In the genomic region with DNA sequence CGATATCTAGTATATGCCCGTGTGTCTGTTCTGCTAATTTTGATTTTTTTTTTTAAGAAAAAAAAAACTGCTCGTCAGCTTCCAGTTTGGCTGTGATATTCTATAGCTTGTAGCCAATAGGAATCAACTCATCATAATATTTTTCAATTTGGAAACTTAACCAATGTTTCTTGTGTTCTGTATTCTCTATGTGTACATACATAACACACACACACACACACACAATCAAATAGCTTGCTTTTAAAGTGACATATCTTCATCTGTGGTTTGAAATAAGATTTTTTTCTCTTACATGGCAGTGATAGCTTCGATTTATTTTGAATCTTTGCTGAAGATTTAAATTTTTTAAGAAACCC, we compare ENCODE assay signal across 27 mouse cellular contexts. TPM values are rescaled to one million over a fixed set of nuclear protein-coding genes. Genes with fewer than 3 reads are reported as not detected.
"Had no signal": no experiment of that assay in that cellular context is flagged by ENCODE, and none has a peak within 500 bp of the region (broad histone marks: within the 10 kb centered on the region; RNA-seq: fewer than 3 reads in every experiment).

No protein-coding gene starts in this region.

- DNase-seq: liver, postnatal 0 days; lung, adult 2 months; lung, postnatal 14 days; lung, postnatal 36 days; right cerebral cortex, adult 18-20 months; right cerebral cortex, postnatal 25 days; right cerebral cortex, postnatal 4 days; spleen, adult 18-20 months; thymus, adult 18-20 months; thymus, postnatal 14 days; thymus, postnatal 36 days had no signal

- H3K4me1 ChIP-seq: liver, embryonic 15.5 days; lung, embryonic 15.5 days; megakaryocyte, embryonic 14.5 days; midbrain, embryonic 13.5 days; neural tube, embryonic 12.5 days had no signal

- H3K27me3 ChIP-seq: liver, embryonic 15.5 days; lung, embryonic 15.5 days; megakaryocyte, embryonic 14.5 days; midbrain, embryonic 13.5 days; neural tube, embryonic 12.5 days had no signal

- H3K9ac ChIP-seq: liver, embryonic 15.5 days; liver, postnatal 0 days; lung, embryonic 15.5 days; midbrain, embryonic 13.5 days; neural tube, embryonic 12.5 days had no signal

- H3K4me3 ChIP-seq: liver, embryonic 15.5 days; lung, embryonic 15.5 days; megakaryocyte, embryonic 14.5 days; midbrain, embryonic 13.5 days; neural tube, embryonic 12.5 days had no signal

- H3K4me2 ChIP-seq: liver, embryonic 15.5 days; lung, embryonic 15.5 days; midbrain, embryonic 13.5 days; neural tube, embryonic 12.5 days had no signal

- H3K9me3 ChIP-seq: liver, embryonic 15.5 days; lung, embryonic 15.5 days; megakaryocyte, embryonic 14.5 days; midbrain, embryonic 13.5 days; neural tube, embryonic 12.5 days had no signal

- H3K27ac ChIP-seq: liver, embryonic 15.5 days; lung, embryonic 15.5 days; macrophage; midbrain, embryonic 13.5 days; neural tube, embryonic 12.5 days had no signal

- ATAC-seq: liver, postnatal 0 days; lung, postnatal 0 days had no signal

- H3K36me3 ChIP-seq: liver, embryonic 15.5 days; lung, embryonic 15.5 days; midbrain, embryonic 13.5 days; neural tube, embryonic 12.5 days had no signal

RNA-seq across cellular contexts. Expression of gene Defb41, which starts 43.5 kb away (rescaled TPM):
- total RNA-seq: megakaryocyte progenitor cell, adult 5-6 weeks; midbrain, postnatal 0 days; monocyte, adult 5-6 weeks; neutrophil, adult 5-6 weeks had no signal
- polyA plus RNA-seq: liver, embryonic 15.5 days; liver, postnatal 0 days; lung, adult 2 months; lung, embryonic 15.5 days; lung, postnatal 0 days; macrophage; midbrain, embryonic 13.5 days; midbrain, postnatal 0 days; neural tube, embryonic 12.5 days; neural tube, embryonic 14.5 days; small intestine, adult 2 months; stomach, embryonic 14.5 days; stomach, embryonic 16.5 days; thymus, postnatal 0 days had no signal
